Mouse (Mus musculus) embryonic facial prominence, embryonic 12.5 days (tissue): ENCODE results near the gene Ube2e3. TPM values are rescaled to one million over a fixed set of nuclear protein-coding genes. Genes with fewer than 3 reads are reported as not detected.

Experiments
- ATAC-seq: fragments of 200-750 bp; cut with Nextera tagmentation; 2 replicates; pipeline ENCODE4 v1.8.0; 2017; ENCODE audit not compliant: insufficient number of reproducible peaks, insufficient read depth, low FRiP score, low TSS enrichment
- H3K27ac ChIP-seq: fragments of 300-500 bp; sonication (generic); 2 replicates; pipeline ENCODE4 v1.5.1; 2016; ENCODE audit warnings: mild to moderate bottlenecking
- H3K27me3 ChIP-seq: fragments of 300-500 bp; sonication (generic); 2 replicates; pipeline ENCODE4 v1.6.1; 2016; ENCODE audit warnings: mild to moderate bottlenecking, moderate library complexity
- H3K36me3 ChIP-seq: fragments of 300-500 bp; sonication (generic); 2 replicates; pipeline ENCODE4 v1.6.1; 2016; ENCODE audit warnings: mild to moderate bottlenecking
- H3K4me1 ChIP-seq: fragments of 300-500 bp; sonication (generic); 2 replicates; pipeline ENCODE4 v1.6.1; 2016
- H3K4me2 ChIP-seq: fragments of 300-500 bp; sonication (generic); replicated peaks from 2 replicates; pipeline ENCODE4 v1.6.1; 2016; ENCODE audit warnings: mild to moderate bottlenecking, moderate library complexity
- H3K4me3 ChIP-seq: fragments of 300-500 bp; sonication (generic); 2 replicates; pipeline ENCODE4 v1.5.1; 2016; ENCODE audit warnings: mild to moderate bottlenecking
- H3K9ac ChIP-seq: fragments of 300-500 bp; sonication (generic); 2 replicates; pipeline ENCODE4 v1.6.1; 2016; ENCODE audit warnings: mild to moderate bottlenecking, moderate library complexity
- H3K9me3 ChIP-seq: fragments of 300-500 bp; sonication (generic); 2 replicates; pipeline ENCODE4 v1.6.1; 2016; ENCODE audit warnings: mild to moderate bottlenecking, moderate library complexity
- WGBS: fragments of 180-500 bp; shearing (Covaris S2); methylation state at CpG from one replicate; pipeline ENCODE4 v1.1.7; 2016; 5-methylcytosine and 5-hydroxymethylcytosine counted together
- polyA plus RNA-seq: library from polyadenylated mRNA; unstranded; fragments of >200 nt; fragmentation: Nextera tagmentation; extraction: Ambion mirVana; gene quantifications from 2 replicates; pipeline ENCODE4 v1.2.1, GENCODE M21; 2016

Gene Ube2e3
- 204 and 213 TPM in 2 replicates for polyA plus RNA-seq

DNA sequence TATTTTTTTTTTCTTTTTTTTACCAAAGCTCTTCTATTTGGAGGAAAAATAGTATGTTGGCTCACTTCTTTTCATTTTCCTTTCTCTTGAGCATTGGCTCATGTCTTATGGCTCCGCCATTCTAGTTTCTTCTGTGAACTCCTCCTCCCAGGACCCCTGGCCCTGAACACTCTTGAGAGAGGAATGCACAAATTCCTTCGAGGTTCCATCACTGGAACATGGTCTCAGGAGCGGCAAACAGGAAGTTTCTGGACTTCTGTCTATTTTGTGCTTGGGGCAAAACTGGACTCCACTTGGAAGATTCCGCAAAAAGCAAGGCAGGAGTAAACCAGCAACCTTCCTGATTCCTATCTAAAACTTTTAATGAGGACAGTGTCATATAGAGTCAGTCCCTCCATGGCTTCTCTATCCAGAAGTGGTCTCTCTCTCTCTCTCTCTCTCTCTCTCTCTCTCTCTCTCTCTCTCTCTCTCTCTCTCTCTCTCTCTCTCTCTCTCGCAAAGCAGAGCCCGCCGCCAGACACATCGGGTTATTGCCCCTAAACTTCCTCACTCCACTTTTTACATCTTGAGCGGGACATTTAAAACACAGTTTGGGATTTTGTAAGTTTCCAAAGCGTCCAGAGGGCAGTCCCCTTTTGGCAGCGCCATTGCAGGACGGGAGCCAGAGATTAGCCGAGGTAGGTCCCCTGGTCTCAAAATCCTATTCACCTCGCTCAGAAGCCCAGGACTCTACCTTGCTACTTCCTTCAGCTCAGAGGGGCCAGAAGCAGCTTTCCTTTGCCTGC, at the start of gene Ube2e3:
Gene Ube2e3, plus strand, starts transcription at position 399 of the 785 bp plus-strand sequence.
- 9% methylated on average over 14 of the region's 14 CpGs for WGBS
- H3K36me3 ChIP-seq, result no peaks in the 10 kb centered on the region
- peak within 1 kb of the TSS; percentile 98 for H3K27ac ChIP-seq
- peak within 1 kb of the TSS; percentile 72 for H3K4me3 ChIP-seq
- peak within 1 kb of the TSS; percentile 71 for H3K4me2 ChIP-seq
- no peaks in the 10 kb centered on the region for H3K27me3 ChIP-seq
- H3K9me3 ChIP-seq, result no peaks in the 10 kb centered on the region
- no peak for ATAC-seq
- peaks cover 10% of the 10 kb centered on the region; the same call in 1 of the 2 replicates for H3K4me1 ChIP-seq
- H3K9ac ChIP-seq, result peak within 1 kb of the TSS; percentile 97

DNA sequence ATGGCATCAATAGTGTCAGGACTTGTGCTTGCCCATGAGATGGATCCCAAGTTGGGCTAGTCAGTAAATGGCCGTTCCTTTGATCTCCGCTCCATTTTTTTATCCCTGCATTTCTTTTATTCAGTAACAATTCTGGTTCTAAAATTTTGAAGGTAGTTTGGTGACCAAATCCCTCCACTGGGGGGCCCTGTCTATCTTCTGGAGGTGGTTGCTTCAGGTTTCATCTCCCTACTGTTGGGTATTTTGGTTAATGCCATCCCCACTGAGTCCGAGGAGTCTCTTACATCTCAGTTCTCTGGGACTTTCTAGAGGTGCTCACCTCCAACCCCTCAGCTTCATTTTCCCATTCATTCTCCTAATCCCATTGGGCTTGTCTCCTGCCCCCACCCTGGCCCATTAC, 38.0 kb upstream of the Ube2e3 start:
- H3K36me3 ChIP-seq, result no peaks in the 10 kb centered on the region
- H3K4me3 ChIP-seq, result no peak overlapping the region
- H3K9me3 ChIP-seq, result no peaks in the 10 kb centered on the region
- ATAC-seq, result no peak
- H3K4me2 ChIP-seq, result no peak overlapping the region
- no peaks in the 10 kb centered on the region for H3K27me3 ChIP-seq
- no peak overlapping the region for H3K27ac ChIP-seq
- WGBS, result 97% methylated on average over 3 of the region's 3 CpGs
- no peak overlapping the region for H3K9ac ChIP-seq
- no peaks in the 10 kb centered on the region for H3K4me1 ChIP-seq

DNA sequence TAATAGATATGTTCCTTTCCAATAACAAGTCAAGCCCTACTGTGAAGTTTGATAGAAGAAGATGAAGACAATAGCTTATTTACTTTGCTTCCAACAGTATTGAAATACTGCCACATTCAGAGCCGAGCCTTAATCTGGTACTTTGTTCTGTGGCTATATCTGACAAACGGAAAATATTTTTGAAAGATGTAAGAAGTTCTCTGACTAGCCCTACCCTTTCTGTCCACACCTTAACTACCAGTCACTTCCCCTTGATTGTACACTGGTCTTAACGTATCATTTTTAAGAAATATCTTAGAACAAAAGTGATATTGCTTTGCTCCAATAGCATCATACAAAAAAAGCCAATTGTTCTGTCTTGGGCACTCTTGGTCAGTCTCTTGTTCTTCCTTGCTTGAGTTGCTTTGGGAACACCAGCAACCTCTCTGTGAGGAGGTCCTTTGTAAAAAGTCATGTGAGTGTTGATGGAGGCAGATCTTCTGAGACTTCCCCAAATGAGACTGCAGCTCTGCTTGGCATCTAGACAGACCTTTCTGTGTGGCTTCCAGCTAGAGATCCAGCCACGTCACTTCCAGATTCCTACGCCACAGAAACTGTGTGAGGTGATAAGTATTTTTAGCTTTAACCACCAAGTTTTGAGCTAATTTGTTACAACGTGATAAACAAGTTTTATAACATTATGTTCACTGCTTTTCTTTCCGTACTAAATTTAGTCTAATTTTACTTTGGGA, 26.3 kb upstream of the Ube2e3 start:
- Histone ChIP-seq H3K4me3 (no peak overlapping the region), H3K9me3 (no peaks in the 10 kb centered on the region), H3K4me1 (no peaks in the 10 kb centered on the region), H3K27me3 (no peaks in the 10 kb centered on the region), H3K36me3 (no peaks in the 10 kb centered on the region), H3K4me2 (no peak overlapping the region), H3K9ac (no peak overlapping the region), H3K27ac (no peak overlapping the region)
- no peak for ATAC-seq
- 88% methylated on average over 7 of the region's 7 CpGs for WGBS

DNA sequence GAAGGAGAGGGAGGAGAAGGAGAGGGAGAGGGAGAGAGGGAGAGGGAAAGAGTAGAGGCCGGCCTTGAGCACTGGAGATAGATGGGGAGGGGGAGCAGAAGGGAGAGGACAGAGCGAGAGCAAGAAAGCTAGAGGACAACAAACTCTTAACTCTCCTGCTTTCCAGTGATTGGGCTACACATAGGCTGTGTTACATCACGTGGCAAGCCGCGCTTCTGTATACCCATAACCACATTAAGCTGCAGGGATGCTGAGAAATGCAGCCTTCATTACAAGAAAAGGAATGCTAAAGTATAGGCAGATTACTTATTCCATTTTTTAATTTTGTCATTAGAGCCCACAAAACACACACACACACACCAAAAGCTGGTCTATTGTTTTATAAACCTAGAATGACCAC, 23.6 kb upstream of the Ube2e3 start:
- Histone ChIP-seq H3K4me1 (no peaks in the 10 kb centered on the region), H3K4me3 (no peak overlapping the region), H3K9ac (no peak overlapping the region), H3K27me3 (no peaks in the 10 kb centered on the region), H3K27ac (no peak overlapping the region), H3K36me3 (no peaks in the 10 kb centered on the region), H3K9me3 (no peaks in the 10 kb centered on the region), H3K4me2 (no peak overlapping the region)
- no peak for ATAC-seq
- WGBS, result 89% methylated on average over 5 of the region's 5 CpGs

DNA sequence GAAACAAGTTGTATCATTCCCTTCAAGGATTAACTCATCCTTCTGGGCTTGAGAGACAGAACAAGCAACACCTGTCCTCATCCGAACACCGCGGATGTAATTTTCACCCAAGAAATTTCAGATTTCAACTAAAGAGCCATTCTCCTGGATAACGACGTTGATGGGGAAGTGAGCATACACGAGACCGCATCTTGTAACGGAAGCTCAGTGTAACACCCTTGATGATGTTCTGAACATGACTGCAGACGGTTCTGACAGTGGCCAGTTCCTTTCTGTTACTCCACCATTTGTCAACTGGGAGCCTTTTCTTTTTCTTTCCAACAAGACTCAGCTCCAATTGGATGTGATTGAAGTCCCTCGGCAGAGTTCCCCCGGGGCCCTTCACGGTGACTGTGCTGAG, 22.6 kb upstream of the Ube2e3 start:
- WGBS, result 84% methylated on average over 12 of the region's 12 CpGs
- Histone ChIP-seq H3K4me1 (no peaks in the 10 kb centered on the region), H3K9me3 (no peaks in the 10 kb centered on the region), H3K36me3 (no peaks in the 10 kb centered on the region), H3K4me3 (no peak overlapping the region), H3K27me3 (no peaks in the 10 kb centered on the region), H3K9ac (no peak overlapping the region), H3K27ac (no peak overlapping the region), H3K4me2 (no peak overlapping the region)
- ATAC-seq, result no peak

DNA sequence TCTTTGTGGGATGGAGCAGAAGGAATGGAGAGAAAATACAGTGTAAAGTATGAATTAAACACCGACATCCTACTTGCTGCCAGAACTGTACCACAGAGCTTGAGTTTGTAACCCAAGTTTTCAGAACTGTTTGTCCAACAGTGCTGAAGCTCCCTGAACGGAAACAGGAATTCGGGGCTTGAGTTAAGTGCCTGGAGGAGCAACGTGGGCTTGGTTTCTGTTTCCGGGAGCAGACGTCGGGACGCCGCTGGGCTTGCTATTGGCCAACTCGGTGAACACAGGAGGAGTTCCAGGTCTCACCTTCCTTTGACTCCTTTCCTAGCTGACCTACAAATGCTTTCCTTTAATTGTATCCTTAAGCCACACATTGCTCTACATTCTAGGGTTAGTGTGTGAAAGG, 22.2 kb upstream of the Ube2e3 start:
- Histone ChIP-seq H3K9me3 (no peaks in the 10 kb centered on the region), H3K4me3 (no peak overlapping the region), H3K36me3 (no peaks in the 10 kb centered on the region), H3K4me1 (no peaks in the 10 kb centered on the region), H3K27ac (no peak overlapping the region), H3K27me3 (no peaks in the 10 kb centered on the region), H3K9ac (no peak overlapping the region), H3K4me2 (no peak overlapping the region)
- ATAC-seq, result no peak
- 69% methylated on average over 10 of the region's 10 CpGs for WGBS

DNA sequence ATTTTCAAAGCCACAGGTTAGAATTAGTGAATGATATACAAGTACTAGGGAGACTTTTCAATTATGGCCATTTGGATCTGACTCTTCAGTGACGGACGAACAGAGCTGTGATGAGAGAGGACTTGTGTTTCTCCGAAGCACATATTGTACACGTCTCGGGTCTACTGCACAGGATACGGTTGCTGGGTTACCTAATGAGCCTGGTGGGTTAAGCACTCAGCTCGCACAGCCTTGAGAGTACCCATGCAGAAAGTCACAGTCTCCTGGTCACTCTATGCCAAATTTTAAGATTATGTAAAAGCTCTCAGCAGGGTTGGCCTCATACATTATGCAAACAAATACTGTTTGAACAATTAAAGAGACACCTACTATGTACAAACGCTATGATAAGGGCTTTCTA, 13.6 kb upstream of the Ube2e3 start:
- no peaks in the 10 kb centered on the region for H3K27me3 ChIP-seq
- H3K4me2 ChIP-seq, result no peak overlapping the region
- WGBS, result 81% methylated on average over 8 of the region's 8 CpGs
- H3K9me3 ChIP-seq, result no peaks in the 10 kb centered on the region
- H3K36me3 ChIP-seq, result no peaks in the 10 kb centered on the region
- no peaks in the 10 kb centered on the region for H3K4me1 ChIP-seq
- ATAC-seq, result no peak
- no peak overlapping the region for H3K27ac ChIP-seq
- no peak overlapping the region for H3K4me3 ChIP-seq
- no peak overlapping the region for H3K9ac ChIP-seq

DNA sequence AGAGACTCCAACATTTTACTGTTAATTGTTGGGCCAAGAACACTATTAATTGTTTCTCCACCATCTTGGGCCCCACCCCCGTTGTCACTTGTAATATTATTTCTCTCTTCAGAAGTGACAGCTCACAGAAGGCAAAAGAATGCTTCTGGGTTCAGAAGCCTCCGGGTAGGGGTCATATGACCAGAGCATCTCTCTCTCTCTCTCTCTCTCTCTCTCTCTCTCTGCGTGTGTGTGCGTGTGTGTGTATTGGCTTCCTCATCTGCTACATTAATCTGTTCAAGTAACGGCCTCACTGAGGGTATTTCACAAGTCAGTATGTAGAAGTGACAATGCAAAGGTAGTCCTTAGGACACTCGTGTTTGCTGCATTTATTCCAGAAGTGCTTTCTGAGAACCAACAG, 9.3 kb upstream of the Ube2e3 start:
- Histone ChIP-seq H3K27ac (no peak overlapping the region), H3K9me3 (no peaks in the 10 kb centered on the region), H3K4me1 (no peaks in the 10 kb centered on the region), H3K4me2 (no peak overlapping the region), H3K9ac (no peak overlapping the region), H3K27me3 (no peaks in the 10 kb centered on the region), H3K4me3 (no peak overlapping the region), H3K36me3 (no peaks in the 10 kb centered on the region)
- 79% methylated on average over 6 of the region's 6 CpGs for WGBS
- no peak for ATAC-seq

DNA sequence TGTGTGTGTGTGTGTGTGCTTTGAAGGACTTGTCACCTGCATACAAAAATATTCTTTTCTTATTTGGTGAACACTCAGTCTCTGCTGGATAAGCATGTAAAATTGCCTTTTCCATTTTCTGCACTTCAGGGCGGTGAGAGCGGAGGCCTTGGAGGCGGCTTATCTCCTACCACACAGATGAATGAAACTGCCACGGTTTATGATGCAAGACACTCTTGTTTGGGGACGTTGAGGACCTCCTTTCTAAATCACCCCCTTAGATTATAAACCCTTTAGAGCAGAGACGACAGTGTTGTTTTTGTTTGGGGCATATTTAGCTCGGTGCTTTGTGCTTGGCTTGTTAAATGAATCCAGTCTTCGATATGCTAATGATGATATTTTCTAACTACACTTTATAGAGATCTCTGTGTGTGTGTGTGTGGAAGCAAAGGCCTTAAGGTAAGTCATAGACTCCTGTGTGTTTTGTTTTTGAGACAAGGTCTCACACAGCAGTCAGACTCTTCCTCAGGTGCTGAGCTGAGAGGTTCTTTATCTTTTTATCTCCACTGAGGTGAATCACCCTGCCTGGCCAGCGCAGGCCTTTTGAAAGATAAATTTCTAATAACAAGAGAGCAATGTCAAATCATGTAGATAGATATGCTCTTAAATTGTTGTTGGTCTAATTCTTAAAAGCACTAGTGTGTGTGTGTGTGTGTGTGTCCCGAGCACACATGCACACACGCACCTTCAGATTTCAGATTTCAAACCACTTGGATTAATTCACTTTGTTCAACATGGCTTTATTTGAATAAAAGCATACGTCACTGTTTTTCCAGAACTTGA, 8.4 kb upstream of the Ube2e3 start:
- 81% methylated on average over 12 of the region's 12 CpGs for WGBS
- no peak overlapping the region for H3K4me3 ChIP-seq

DNA sequence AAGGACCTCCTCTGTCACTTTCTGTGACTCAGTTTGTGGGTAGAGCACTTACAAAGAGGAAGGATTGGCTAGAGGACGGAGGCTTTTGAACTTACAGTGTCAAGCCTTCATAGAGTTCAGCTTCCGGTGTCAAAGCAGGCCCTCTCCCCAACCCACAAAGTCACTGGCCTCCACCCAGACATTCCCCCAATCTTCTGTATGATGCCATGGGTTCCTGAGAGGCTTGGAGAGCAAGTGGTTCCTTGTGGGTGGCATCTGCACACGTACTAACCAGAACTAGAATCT, 7.9 kb upstream of the Ube2e3 start:
- no peak overlapping the region for H3K4me3 ChIP-seq
- 64% methylated on average over 3 of the region's 3 CpGs for WGBS

More for the DNA sequence above, 8.4 kb upstream of the Ube2e3 start:
- no peaks in the 10 kb centered on the region for H3K36me3 ChIP-seq
- H3K4me1 ChIP-seq, result no peaks in the 10 kb centered on the region
- H3K9me3 ChIP-seq, result no peaks in the 10 kb centered on the region
- no peak for ATAC-seq
- no peaks in the 10 kb centered on the region for H3K27me3 ChIP-seq
- H3K4me2 ChIP-seq, result no peak overlapping the region
- H3K9ac ChIP-seq, result no peak overlapping the region
- no peak overlapping the region for H3K27ac ChIP-seq

DNA sequence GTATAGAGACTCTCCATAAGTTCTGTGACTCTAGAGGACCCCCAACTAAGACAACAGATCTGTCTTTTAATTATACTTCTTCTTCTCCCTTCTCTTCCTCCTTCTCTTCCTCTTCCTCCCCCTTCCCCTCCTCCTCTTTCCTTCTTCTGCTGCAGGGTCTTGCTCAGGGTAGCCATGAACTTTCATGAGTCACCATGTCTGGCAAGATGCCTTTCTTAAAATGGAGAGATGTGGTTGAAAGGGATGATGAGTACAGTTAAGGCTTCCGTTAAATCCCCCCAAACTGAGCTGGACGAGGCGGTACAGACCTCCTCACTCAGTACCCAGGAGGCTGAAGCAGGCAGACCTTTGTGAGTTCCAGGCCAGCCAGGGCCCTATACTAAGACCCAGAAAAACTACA, 3.8 kb upstream of the Ube2e3 start:
- 91% methylated on average over 3 of the region's 3 CpGs for WGBS
- Histone ChIP-seq H3K4me2 (no peak overlapping the region), H3K9ac (no peak overlapping the region)

More for the DNA sequence above, 7.9 kb upstream of the Ube2e3 start:
- no peak overlapping the region for H3K9ac ChIP-seq
- no peak overlapping the region for H3K4me2 ChIP-seq
- no peak for ATAC-seq
- H3K27ac ChIP-seq, result no peak overlapping the region
- no peaks in the 10 kb centered on the region for H3K36me3 ChIP-seq
- no peaks in the 10 kb centered on the region for H3K4me1 ChIP-seq
- H3K27me3 ChIP-seq, result no peaks in the 10 kb centered on the region
- no peaks in the 10 kb centered on the region for H3K9me3 ChIP-seq

DNA sequence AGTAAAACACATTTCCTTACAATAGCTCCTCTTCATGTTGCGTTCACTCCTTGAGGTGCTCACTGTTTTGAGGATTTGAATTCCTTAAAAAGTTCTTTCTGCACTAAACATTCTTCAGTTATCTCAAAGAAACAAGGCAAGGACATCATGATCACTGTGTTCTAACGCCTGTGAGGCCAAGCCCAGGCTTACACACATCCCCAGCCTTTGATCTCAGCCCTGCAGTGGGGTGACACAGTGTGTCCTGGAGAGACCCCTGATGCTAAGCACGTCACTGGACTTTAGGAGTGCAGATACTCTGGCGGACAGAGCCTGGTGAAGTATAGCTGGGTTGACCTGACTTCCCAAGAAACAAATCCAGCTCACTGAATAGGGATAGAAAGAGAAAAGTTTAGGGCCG, 3.1 kb upstream of the Ube2e3 start:
- no peak for ATAC-seq
- no peaks in the 10 kb centered on the region for H3K4me1 ChIP-seq
- H3K4me3 ChIP-seq, result no peak overlapping the region
- no peak overlapping the region for H3K27ac ChIP-seq
- H3K27me3 ChIP-seq, result no peaks in the 10 kb centered on the region
- no peak overlapping the region for H3K4me2 ChIP-seq
- WGBS, result 72% methylated on average over 5 of the region's 5 CpGs
- no peak overlapping the region for H3K9ac ChIP-seq
- no peaks in the 10 kb centered on the region for H3K9me3 ChIP-seq
- no peaks in the 10 kb centered on the region for H3K36me3 ChIP-seq

More for the DNA sequence above, 3.8 kb upstream of the Ube2e3 start:
- no peaks in the 10 kb centered on the region for H3K9me3 ChIP-seq
- H3K36me3 ChIP-seq, result no peaks in the 10 kb centered on the region
- no peak overlapping the region for H3K27ac ChIP-seq
- no peak for ATAC-seq
- no peak overlapping the region for H3K4me3 ChIP-seq
- no peaks in the 10 kb centered on the region for H3K4me1 ChIP-seq
- no peaks in the 10 kb centered on the region for H3K27me3 ChIP-seq
